Comparison of ENCODE assay signal across 13 mouse cellular contexts in genomic region chr16:33171800-33172199, GRCm38 (mm10).
"Had no signal": no experiment of that assay in that cellular context is flagged by ENCODE, and none has a peak within 500 bp of the region (broad histone marks: within the 10 kb centered on the region; RNA-seq: fewer than 3 reads in every experiment).

No protein-coding gene starts in this region.

- H3K4me1 ChIP-seq: limb, embryonic 15.5 days; stomach, embryonic 15.5 days had no signal

- H3K4me3 ChIP-seq: limb, embryonic 15.5 days; liver, embryonic 12.5 days; midbrain, embryonic 12.5 days; stomach, embryonic 15.5 days had no signal

- H3K4me2 ChIP-seq: limb, embryonic 15.5 days; liver, embryonic 12.5 days; lung, embryonic 14.5 days; midbrain, embryonic 12.5 days; stomach, embryonic 15.5 days had no signal

- H3K36me3 ChIP-seq: limb, embryonic 15.5 days; liver, embryonic 12.5 days; midbrain, embryonic 12.5 days; stomach, embryonic 15.5 days had no signal

- ATAC-seq: liver, embryonic 12.5 days had no signal

- H3K27ac ChIP-seq: limb, embryonic 15.5 days; liver, embryonic 12.5 days; midbrain, embryonic 12.5 days; stomach, embryonic 15.5 days had no signal

- DNase-seq: kidney, postnatal 25 days; layer of hippocampus, adult 9-11 months; layer of hippocampus, postnatal 36 days; lung, embryonic 14.5 days; lung, postnatal 10 days; lung, postnatal 4 days; right cerebral cortex, postnatal 14 days; thymus, adult 2 months; thymus, postnatal 25 days had no signal

- H3K9me3 ChIP-seq: limb, embryonic 15.5 days; liver, embryonic 12.5 days; midbrain, embryonic 12.5 days; stomach, embryonic 15.5 days had no signal

- H3K27me3 ChIP-seq: limb, embryonic 15.5 days; liver, embryonic 12.5 days; midbrain, embryonic 12.5 days; stomach, embryonic 15.5 days had no signal

- H3K9ac ChIP-seq: limb, embryonic 15.5 days; liver, embryonic 12.5 days; lung, embryonic 14.5 days; midbrain, embryonic 12.5 days; stomach, embryonic 15.5 days had no signal
